25 mouse cellular contexts compared by ENCODE assay signal in genomic region chr11:36250111-36250510, GRCm38 (mm10).
"Had no signal": no experiment of that assay in that cellular context is flagged by ENCODE, and none has a peak within 500 bp of the region (broad histone marks: within the 10 kb centered on the region; RNA-seq: fewer than 3 reads in every experiment).

No protein-coding gene starts in this region.

- DNase-seq: cerebellum, adult 2 months; cerebellum, adult 8-10 months; cerebellum, adult 9-10 months; cerebellum, adult 9-11 months; cerebellum, postnatal 10 days; cerebellum, postnatal 14 days; cerebellum, postnatal 25 days; cerebellum, postnatal 36 days; embryo, embryonic 11 days; forebrain, postnatal 0 days; gastrocnemius, adult 2 months; gastrocnemius, postnatal 10 days; gastrocnemius, postnatal 14 days; gastrocnemius, postnatal 25 days; gastrocnemius, postnatal 36 days; heart, adult 18-20 months had no signal

- H3K27me3 ChIP-seq: embryonic facial prominence, embryonic 12.5 days; embryonic facial prominence, embryonic 13.5 days; embryonic facial prominence, embryonic 15.5 days; forebrain, embryonic 13.5 days; forebrain, embryonic 15.5 days had no signal

- H3K36me3 ChIP-seq: embryonic facial prominence, embryonic 10.5 days; embryonic facial prominence, embryonic 12.5 days; embryonic facial prominence, embryonic 13.5 days; embryonic facial prominence, embryonic 15.5 days; forebrain, embryonic 10.5 days; forebrain, embryonic 12.5 days; forebrain, embryonic 15.5 days had no signal

- H3K9ac ChIP-seq: embryonic facial prominence, embryonic 12.5 days; embryonic facial prominence, embryonic 13.5 days; embryonic facial prominence, embryonic 15.5 days; forebrain, embryonic 12.5 days; forebrain, embryonic 13.5 days; forebrain, embryonic 15.5 days; forebrain, postnatal 0 days had no signal

- H3K4me3 ChIP-seq: embryonic facial prominence, embryonic 10.5 days; embryonic facial prominence, embryonic 12.5 days; embryonic facial prominence, embryonic 13.5 days; embryonic facial prominence, embryonic 15.5 days; erythroblast, embryonic 14.5 days; forebrain, embryonic 10.5 days; forebrain, embryonic 12.5 days; forebrain, embryonic 13.5 days; forebrain, embryonic 15.5 days; gastrocnemius, adult 2 months had no signal

- H3K27ac ChIP-seq: embryonic facial prominence, embryonic 10.5 days; embryonic facial prominence, embryonic 12.5 days; embryonic facial prominence, embryonic 13.5 days; embryonic facial prominence, embryonic 15.5 days; forebrain, embryonic 10.5 days; forebrain, embryonic 12.5 days; forebrain, embryonic 13.5 days; forebrain, embryonic 15.5 days; gastrocnemius, adult 2 months had no signal
